Mouse (Mus musculus) c-Kit-positive CD71-positive TER-119-positive erythroid progenitor cells, embryonic 14.5 days (primary cell): Measurements from ENCODE around the gene Trpv4.

Experiments used
- DNase-seq: peaks from one replicate; pipeline ENCODE4 v3.0.0-alpha.2; 2013; ENCODE audit warnings: low spot score

Gene Trpv4

GRCm38 (mm10) chr5:114658255-114658654 is at the start of gene Trpv4:
Gene Trpv4, minus strand, starts transcription at chr5:114658421.
- no peak for DNase-seq

- peak; percentile 97 for DNase-seq
These were observed 49.2 kb upstream of the Trpv4 start, which contains the start of gene Tchp for GRCm38 (mm10) chr5:114707265-114708068. Gene Tchp, plus strand, starts transcription at chr5:114707760.

- peak; percentile 58 for DNase-seq
These were observed 44.5 kb upstream of the Trpv4 start for GRCm38 (mm10) chr5:114702403-114703392.

GRCm38 (mm10) chr5:114699015-114699414 is 40.8 kb upstream of the Trpv4 start:
- no peak for DNase-seq

- no peak for DNase-seq
These were observed 40.0 kb upstream of the Trpv4 start for GRCm38 (mm10) chr5:114698044-114698746.

- no peak for DNase-seq
These were observed 38.7 kb upstream of the Trpv4 start for GRCm38 (mm10) chr5:114696939-114697338.

GRCm38 (mm10) chr5:114695775-114696174 is 37.6 kb upstream of the Trpv4 start:
- no peak for DNase-seq

- DNase-seq: peak; percentile 93
These were observed 32.7 kb upstream of the Trpv4 start, which contains the start of gene Gltp for GRCm38 (mm10) chr5:114690633-114691567. Gene Gltp, minus strand, starts transcription at chr5:114690984.

GRCm38 (mm10) chr5:114689700-114690366 is 31.6 kb upstream of the Trpv4 start:
- peak; percentile 27 for DNase-seq

GRCm38 (mm10) chr5:114688703-114689102 is 30.5 kb upstream of the Trpv4 start:
- DNase-seq: no peak

GRCm38 (mm10) chr5:114687901-114688300 is 29.7 kb upstream of the Trpv4 start:
- DNase-seq: peak; percentile 38

- no peak for DNase-seq
These were observed 28.5 kb upstream of the Trpv4 start for GRCm38 (mm10) chr5:114686726-114687210.

GRCm38 (mm10) chr5:114685986-114686385 is 27.8 kb upstream of the Trpv4 start:
- no peak for DNase-seq

- no peak for DNase-seq
These were observed 23.5 kb upstream of the Trpv4 start for GRCm38 (mm10) chr5:114681717-114682116.

- no peak for DNase-seq
These were observed 22.6 kb upstream of the Trpv4 start for GRCm38 (mm10) chr5:114680676-114681285.

GRCm38 (mm10) chr5:114679841-114680591 is 21.8 kb upstream of the Trpv4 start:
- DNase-seq: no peak

- DNase-seq: no peak
These were observed 16.4 kb upstream of the Trpv4 start for GRCm38 (mm10) chr5:114674594-114674993.

- DNase-seq: no peak
These were observed 14.9 kb upstream of the Trpv4 start for GRCm38 (mm10) chr5:114673114-114673513.

- DNase-seq: no peak
These were observed 10.8 kb upstream of the Trpv4 start for GRCm38 (mm10) chr5:114669014-114669413.
